Mouse (Mus musculus): Measurements from ENCODE around the gene Olfr1247. TPM values are rescaled to one million over a fixed set of nuclear protein-coding genes. Genes with fewer than 3 reads are reported as not detected.
"Not testable (repeated sequence)": the region's sequence is repeated elsewhere in the genome, so short reads cannot be mapped to it uniquely, and the experiment has no call there.

Olfr1247 gene
- polyA plus RNA-seq (2012; rRNA removed): 0.02 TPM in 1 of 2 replicates, not detected in the other

- TF ChIP-seq CTCF (IDR thresholded peaks at IDR 0.05; ENCODE audit: extremely low read depth, insufficient read depth, low read length): no peak
- no peak for TF ChIP-seq POLR2A (IDR thresholded peaks at IDR 0.05; ENCODE audit: extremely low read depth, insufficient read depth, low read length)
- Histone ChIP-seq H3K4me1 (ENCODE audit: control insufficient read depth, insufficient read depth, low read length) (no peaks in the 10 kb centered on the region), H3K27ac (ENCODE audit: insufficient read depth, low read length) (no peak within 1 kb of the TSS), H3K4me3 (ENCODE audit: insufficient read depth, low read length) (no peak within 1 kb of the TSS)
Measured at GRCm38 (mm10) chr2:89614030-89614429, at the start of gene Olfr1247. Gene Olfr1247 (minus strand): TSS chr2:89614130.

DNA sequence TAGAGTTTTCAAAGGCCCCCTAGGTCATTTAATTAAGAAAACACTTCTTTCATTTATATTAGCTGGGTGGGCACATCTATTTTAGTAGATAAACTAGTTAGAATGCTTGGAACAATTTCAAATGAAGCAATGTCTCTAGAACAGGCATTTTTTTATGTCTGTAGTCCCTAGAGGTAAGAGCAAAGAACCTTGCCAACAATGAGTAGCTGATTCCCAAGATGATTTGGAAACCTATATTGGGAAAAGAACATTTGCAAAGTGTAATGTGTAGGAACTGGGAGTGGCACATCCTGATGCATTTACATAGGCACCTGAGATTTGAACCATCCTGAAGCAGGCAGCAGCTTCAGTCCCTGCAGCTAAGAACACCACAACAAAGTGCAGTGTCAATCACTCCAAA is 47.4 kb upstream of the Olfr1247 start, which contains the start of gene Olfr1250:
Gene Olfr1250, minus strand, starts transcription at position 101 of the 400 bp plus-strand sequence.
- H3K4me1 ChIP-seq (ENCODE audit: control insufficient read depth, insufficient read depth, low read length): no peaks in the 10 kb centered on the region
- no peak for TF ChIP-seq CTCF (IDR thresholded peaks at IDR 0.05; ENCODE audit: extremely low read depth, insufficient read depth, low read length)
- TF ChIP-seq POLR2A (IDR thresholded peaks at IDR 0.05; ENCODE audit: extremely low read depth, insufficient read depth, low read length): no peak
- no peak within 1 kb of the TSS for H3K27ac ChIP-seq (ENCODE audit: insufficient read depth, low read length)
- no peak within 1 kb of the TSS for H3K4me3 ChIP-seq (ENCODE audit: insufficient read depth, low read length)

GRCm38 (mm10) chr2:89634883-89635282 is 21.0 kb upstream of the Olfr1247 start, which contains the start of gene Olfr1249:
Gene Olfr1249 (minus strand): TSS chr2:89634983.
- H3K4me1 ChIP-seq (ENCODE audit: control insufficient read depth, insufficient read depth, low read length): no peaks in the 10 kb centered on the region
- H3K27ac ChIP-seq (ENCODE audit: insufficient read depth, low read length): no peak within 1 kb of the TSS
- H3K4me3 ChIP-seq (ENCODE audit: insufficient read depth, low read length): no peak within 1 kb of the TSS
- TF ChIP-seq CTCF (IDR thresholded peaks at IDR 0.05; ENCODE audit: extremely low read depth, insufficient read depth, low read length) (no peak), POLR2A (IDR thresholded peaks at IDR 0.05; ENCODE audit: extremely low read depth, insufficient read depth, low read length) (no peak)

GRCm38 (mm10) chr2:89618145-89618544 is 4.2 kb upstream of the Olfr1247 start, which contains the start of gene Olfr1248:
Gene Olfr1248 (minus strand): TSS chr2:89618245.
- not testable (repeated sequence) for H3K4me1 ChIP-seq (ENCODE audit: control insufficient read depth, insufficient read depth, low read length); H3K4me3 ChIP-seq (ENCODE audit: insufficient read depth, low read length); H3K27ac ChIP-seq (ENCODE audit: insufficient read depth, low read length)

DNA sequence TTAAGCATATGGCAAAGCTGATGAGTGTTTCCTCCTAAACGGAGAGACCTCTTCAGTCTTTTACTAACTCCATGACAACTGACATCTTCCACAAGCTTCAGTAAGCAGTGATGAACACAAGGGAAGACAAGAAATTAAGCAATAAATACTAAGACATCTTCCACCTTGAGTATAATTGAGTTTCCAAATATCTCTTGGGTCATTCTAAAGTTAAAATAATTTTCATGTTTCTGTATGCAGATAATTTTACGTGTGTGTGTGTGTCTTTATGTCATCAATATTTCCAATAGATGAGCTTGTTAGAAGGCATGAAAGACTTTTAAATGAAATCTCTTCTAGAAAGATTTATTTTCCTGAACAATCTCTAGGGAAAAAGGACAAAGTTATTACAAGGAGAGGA is 20.9 kb downstream of the Olfr1247 start, which contains the start of gene Olfr1246:
Gene Olfr1246, minus strand, starts transcription at position 101 of the 400 bp plus-strand sequence.
- no peak for TF ChIP-seq CTCF (IDR thresholded peaks at IDR 0.05; ENCODE audit: extremely low read depth, insufficient read depth, low read length)
- no peak for TF ChIP-seq POLR2A (IDR thresholded peaks at IDR 0.05; ENCODE audit: extremely low read depth, insufficient read depth, low read length)
- H3K4me3 ChIP-seq (ENCODE audit: insufficient read depth, low read length): no peak within 1 kb of the TSS
- H3K27ac ChIP-seq (ENCODE audit: insufficient read depth, low read length): no peak within 1 kb of the TSS
- H3K4me1 ChIP-seq (ENCODE audit: control insufficient read depth, insufficient read depth, low read length): no peaks in the 10 kb centered on the region

- Histone ChIP-seq H3K4me3 (ENCODE audit: insufficient read depth, low read length) (no peak within 1 kb of the TSS), H3K27ac (ENCODE audit: insufficient read depth, low read length) (no peak within 1 kb of the TSS), H3K4me1 (ENCODE audit: control insufficient read depth, insufficient read depth, low read length) (no peaks in the 10 kb centered on the region)
- no peak for TF ChIP-seq POLR2A (IDR thresholded peaks at IDR 0.05; ENCODE audit: extremely low read depth, insufficient read depth, low read length)
- TF ChIP-seq CTCF (IDR thresholded peaks at IDR 0.05; ENCODE audit: extremely low read depth, insufficient read depth, low read length): no peak
Measured at GRCm38 (mm10) chr2:89578347-89578746, 35.6 kb downstream of the Olfr1247 start, which contains the start of gene Olfr1245. Gene Olfr1245 (minus strand): TSS chr2:89578447.

GRCm38 (mm10) chr2:89562706-89563105 is 51.2 kb downstream of the Olfr1247 start:
- not testable (repeated sequence) for H3K4me1 ChIP-seq (ENCODE audit: control insufficient read depth, insufficient read depth, low read length); H3K27ac ChIP-seq (ENCODE audit: insufficient read depth, low read length); H3K4me3 ChIP-seq (ENCODE audit: insufficient read depth, low read length)

Other genes with a start within 250 kb of the Olfr1247 start
- gene Olfr1234, start 249.3 kb downstream of the Olfr1247 start, polyA plus RNA-seq (2012; rRNA removed): not detected in 2 replicates
- not detected in 2 replicates for gene Olfr1238, start 204.5 kb downstream of the Olfr1247 start, polyA plus RNA-seq (2012; rRNA removed)
- gene Olfr1239, start 193.7 kb downstream of the Olfr1247 start, polyA plus RNA-seq (2012; rRNA removed): not detected in 2 replicates
- gene Olfr1240, start 171.1 kb downstream of the Olfr1247 start, polyA plus RNA-seq (2012; rRNA removed): not detected in 2 replicates
- gene Olfr1241, start 127.0 kb downstream of the Olfr1247 start, polyA plus RNA-seq (2012; rRNA removed): not detected in 2 replicates
- gene Olfr1242, start 115.8 kb downstream of the Olfr1247 start, polyA plus RNA-seq (2012; rRNA removed): not detected in 2 replicates
- gene Olfr1243, start 82.6 kb downstream of the Olfr1247 start, polyA plus RNA-seq (2012; rRNA removed): not detected in 2 replicates
- not detected in 2 replicates for gene Olfr1245, start 35.7 kb downstream of the Olfr1247 start, polyA plus RNA-seq (2012; rRNA removed)
- gene Olfr1246, start 21.0 kb downstream of the Olfr1247 start, polyA plus RNA-seq (2012; rRNA removed): not detected in 2 replicates
- gene Olfr1248, start 4.1 kb upstream of the Olfr1247 start, polyA plus RNA-seq (2012; rRNA removed): not detected in 2 replicates
- gene Olfr1249, start 20.9 kb upstream of the Olfr1247 start, polyA plus RNA-seq (2012; rRNA removed): not detected in 2 replicates
- gene Olfr1250, start 47.3 kb upstream of the Olfr1247 start, polyA plus RNA-seq (2012; rRNA removed): not detected in 2 replicates
- gene Olfr1251, start 57.8 kb upstream of the Olfr1247 start, polyA plus RNA-seq (2012; rRNA removed): not detected in 2 replicates
- not detected in 2 replicates for gene Olfr1252, start 110.9 kb upstream of the Olfr1247 start, polyA plus RNA-seq (2012; rRNA removed)
- not detected in 2 replicates for gene Olfr1253, start 143.0 kb upstream of the Olfr1247 start, polyA plus RNA-seq (2012; rRNA removed)
- not detected in 2 replicates for gene Olfr1254, start 179.5 kb upstream of the Olfr1247 start, polyA plus RNA-seq (2012; rRNA removed)
- gene Olfr1255, start 197.9 kb upstream of the Olfr1247 start, polyA plus RNA-seq (2012; rRNA removed): not detected in 2 replicates
- not detected in 2 replicates for gene Olfr1256, start 227.4 kb upstream of the Olfr1247 start, polyA plus RNA-seq (2012; rRNA removed)
- gene Olfr48, start 234.1 kb upstream of the Olfr1247 start, polyA plus RNA-seq (2012; rRNA removed): not detected in 2 replicates